Mouse (Mus musculus): ENCODE data around the gene 1700028K03Rik. TPM values are rescaled to one million over a fixed set of nuclear protein-coding genes. Genes with fewer than 3 reads are reported as not detected.

Gene 1700028K03Rik
- total and polyA plus RNA-seq, 3 experiments = 0.16 TPM; not detected in 2

GRCm38 (mm10) chr5:107510503-107510902 is 24.0 kb upstream of the 1700028K03Rik start:
- Histone ChIP-seq H3K4me1 (ENCODE audit: insufficient read depth, low read depth, low read length) (peaks cover 6% of the 10 kb centered on the region), H3K27me3 (ENCODE audit: insufficient read depth, low read length) (no peaks in the 10 kb centered on the region), H3K9me3 (replicated peaks) (no peaks in the 10 kb centered on the region), H3K36me3 (replicated peaks) (peaks cover 9% of the 10 kb centered on the region), H3K4me3 (ENCODE audit: low read depth, low read length) (no peak overlapping the region)
- DNase-seq (ENCODE audit: low spot score) = no peak
- TF ChIP-seq POLR2AphosphoS5 (IDR thresholded peaks at IDR 0.05; ENCODE audit: insufficient replicate concordance, low read depth, low read length) = no peak
- ATAC-seq (ENCODE audit: extremely low read depth, insufficient number of reproducible peaks, low FRiP score, poor library complexity, severe bottlenecking) = no peak

GRCm38 (mm10) chr5:107511326-107511725 is 23.2 kb upstream of the 1700028K03Rik start:
- Histone ChIP-seq H3K27me3 (ENCODE audit: insufficient read depth, low read length) (no peaks in the 10 kb centered on the region), H3K4me3 (ENCODE audit: low read depth, low read length) (no peak overlapping the region), H3K9me3 (replicated peaks) (no peaks in the 10 kb centered on the region), H3K4me1 (ENCODE audit: insufficient read depth, low read depth, low read length) (peaks cover 6% of the 10 kb centered on the region), H3K36me3 (replicated peaks) (peaks cover 6% of the 10 kb centered on the region)
- DNase-seq (ENCODE audit: low spot score) (no peak), ATAC-seq (ENCODE audit: extremely low read depth, insufficient number of reproducible peaks, low FRiP score, poor library complexity, severe bottlenecking) (no peak)
- TF ChIP-seq GATA2 (IDR thresholded peaks at IDR 0.05; ENCODE audit: borderline replicate concordance, low read depth, low read length) (no peak), TAL1 (conservative IDR thresholded peaks at IDR 0.05; ENCODE audit: low read depth, low read length) (no peak), POLR2AphosphoS5 (IDR thresholded peaks at IDR 0.05; ENCODE audit: insufficient replicate concordance, low read depth, low read length) (no peak), GATA1 (IDR thresholded peaks at IDR 0.05; ENCODE audit: borderline replicate concordance, low read length) (no peak), CTCF (IDR thresholded peaks at IDR 0.05; ENCODE audit: low read depth, low read length) (no peak)

GRCm38 (mm10) chr5:107513583-107513982 is 20.9 kb upstream of the 1700028K03Rik start:
- peak; percentile 29 for DNase-seq (ENCODE audit: low spot score)
- TF ChIP-seq CTCF (IDR thresholded peaks at IDR 0.05; ENCODE audit: low read depth, low read length) = peak; percentile 61
- TF ChIP-seq GATA1 (IDR thresholded peaks at IDR 0.05; ENCODE audit: borderline replicate concordance, low read length) = no peak
- no peaks in the 10 kb centered on the region for H3K9me3 ChIP-seq (replicated peaks)
- H3K4me3 ChIP-seq (ENCODE audit: low read depth, low read length) = no peak overlapping the region
- H3K4me1 ChIP-seq (ENCODE audit: insufficient read depth, low read depth, low read length) = peaks cover 6% of the 10 kb centered on the region
- peak; percentile 78 for ATAC-seq (ENCODE audit: extremely low read depth, insufficient number of reproducible peaks, low FRiP score, poor library complexity, severe bottlenecking)
- H3K36me3 ChIP-seq (replicated peaks) = no peaks in the 10 kb centered on the region
- H3K27me3 ChIP-seq (ENCODE audit: insufficient read depth, low read length) = peaks cover 5% of the 10 kb centered on the region

GRCm38 (mm10) chr5:107515453-107515852 is 19.1 kb upstream of the 1700028K03Rik start:
- DNase-seq (ENCODE audit: low spot score) = no peak
- H3K27me3 ChIP-seq (ENCODE audit: insufficient read depth, low read length) = peaks cover 9% of the 10 kb centered on the region
- H3K4me3 ChIP-seq (ENCODE audit: low read depth, low read length) = no peak overlapping the region
- peaks cover 6% of the 10 kb centered on the region for H3K4me1 ChIP-seq (ENCODE audit: insufficient read depth, low read depth, low read length)
- no peaks in the 10 kb centered on the region for H3K36me3 ChIP-seq (replicated peaks)
- H3K9me3 ChIP-seq (replicated peaks) = no peaks in the 10 kb centered on the region
- ATAC-seq (ENCODE audit: extremely low read depth, insufficient number of reproducible peaks, low FRiP score, poor library complexity, severe bottlenecking) = peak; percentile 23; the same call in 1 of the 2 replicates
- TF ChIP-seq GATA1 (IDR thresholded peaks at IDR 0.05; ENCODE audit: borderline replicate concordance, low read length) (no peak), TAL1 (conservative IDR thresholded peaks at IDR 0.05; ENCODE audit: low read depth, low read length) (no peak), POLR2AphosphoS5 (IDR thresholded peaks at IDR 0.05; ENCODE audit: insufficient replicate concordance, low read depth, low read length) (no peak), CTCF (IDR thresholded peaks at IDR 0.05; ENCODE audit: low read depth, low read length) (no peak), GATA2 (IDR thresholded peaks at IDR 0.05; ENCODE audit: borderline replicate concordance, low read depth, low read length) (no peak)

GRCm38 (mm10) chr5:107516087-107516486 is 18.4 kb upstream of the 1700028K03Rik start:
- Histone ChIP-seq H3K9me3 (replicated peaks) (no peaks in the 10 kb centered on the region), H3K4me3 (ENCODE audit: low read depth, low read length) (no peak overlapping the region), H3K27me3 (ENCODE audit: insufficient read depth, low read length) (peaks cover 9% of the 10 kb centered on the region), H3K36me3 (replicated peaks) (no peaks in the 10 kb centered on the region), H3K4me1 (ENCODE audit: insufficient read depth, low read depth, low read length) (peaks cover 6% of the 10 kb centered on the region)
- no peak for DNase-seq (ENCODE audit: low spot score)
- ATAC-seq (ENCODE audit: extremely low read depth, insufficient number of reproducible peaks, low FRiP score, poor library complexity, severe bottlenecking) = no peak
- TF ChIP-seq POLR2AphosphoS5 (IDR thresholded peaks at IDR 0.05; ENCODE audit: insufficient replicate concordance, low read depth, low read length) = no peak

GRCm38 (mm10) chr5:107518602-107519001 is 15.9 kb upstream of the 1700028K03Rik start:
- Histone ChIP-seq H3K4me1 (ENCODE audit: insufficient read depth, low read depth, low read length) (peaks cover 3% of the 10 kb centered on the region; the same call in 1 of the 2 replicates), H3K9me3 (replicated peaks) (no peaks in the 10 kb centered on the region), H3K36me3 (replicated peaks) (no peaks in the 10 kb centered on the region), H3K27me3 (ENCODE audit: insufficient read depth, low read length) (peaks cover 18% of the 10 kb centered on the region), H3K4me3 (ENCODE audit: low read depth, low read length) (no peak overlapping the region)
- no peak for DNase-seq (ENCODE audit: low spot score)
- no peak for ATAC-seq (ENCODE audit: extremely low read depth, insufficient number of reproducible peaks, low FRiP score, poor library complexity, severe bottlenecking)
- TF ChIP-seq CTCF (IDR thresholded peaks at IDR 0.05; ENCODE audit: low read depth, low read length) (no peak), TAL1 (conservative IDR thresholded peaks at IDR 0.05; ENCODE audit: low read depth, low read length) (no peak), GATA1 (IDR thresholded peaks at IDR 0.05; ENCODE audit: borderline replicate concordance, low read length) (no peak), POLR2AphosphoS5 (IDR thresholded peaks at IDR 0.05; ENCODE audit: insufficient replicate concordance, low read depth, low read length) (no peak), GATA2 (IDR thresholded peaks at IDR 0.05; ENCODE audit: borderline replicate concordance, low read depth, low read length) (no peak)

- DNase-seq (ENCODE audit: low spot score) (no peak), ATAC-seq (ENCODE audit: extremely low read depth, insufficient number of reproducible peaks, low FRiP score, poor library complexity, severe bottlenecking) (no peak)
- TF ChIP-seq TAL1 (conservative IDR thresholded peaks at IDR 0.05; ENCODE audit: low read depth, low read length) = no peak
- Histone ChIP-seq H3K4me1 (ENCODE audit: insufficient read depth, low read depth, low read length) (no peaks in the 10 kb centered on the region), H3K4me3 (ENCODE audit: low read depth, low read length) (no peak overlapping the region), H3K9me3 (replicated peaks) (no peaks in the 10 kb centered on the region), H3K36me3 (replicated peaks) (no peaks in the 10 kb centered on the region), H3K27me3 (ENCODE audit: insufficient read depth, low read length) (peaks cover 22% of the 10 kb centered on the region)
Observed at GRCm38 (mm10) chr5:107521386-107521785, 13.1 kb upstream of the 1700028K03Rik start.

All from G1E (cell line).